Mouse (Mus musculus): ENCODE results near the gene Grid1. TPM values are rescaled to one million over a fixed set of nuclear protein-coding genes. Genes with fewer than 3 reads are reported as not detected.

The Grid1 gene
- polyA plus RNA-seq, 1 experiment from 2014 or later, result 0.26 TPM

DNA sequence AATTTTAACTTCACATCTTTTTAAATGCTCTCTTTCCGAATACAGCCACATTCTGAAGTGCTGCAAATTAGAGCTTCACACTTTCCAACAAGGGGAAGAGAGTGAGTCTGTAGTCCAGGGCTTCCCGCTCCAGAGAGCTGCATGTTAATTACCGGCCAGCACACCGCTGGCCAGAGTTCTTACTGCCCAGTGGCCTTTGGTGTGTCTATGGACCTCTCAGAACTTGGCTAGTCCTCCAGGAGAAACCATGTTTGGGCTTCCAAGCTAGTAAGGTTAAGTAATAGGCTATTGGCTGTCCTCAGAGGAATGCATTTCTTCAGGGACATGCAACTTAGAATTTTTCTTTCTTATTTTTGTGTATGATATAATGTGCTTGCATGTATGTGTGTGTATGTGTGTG lies 301.0 kb downstream of the Grid1 start:
- no peaks in the 10 kb centered on the region for H3K9me3 ChIP-seq (replicated peaks; ENCODE audit: control insufficient read depth, low read length)
- no peak overlapping the region for H3K9ac ChIP-seq (ENCODE audit: low read length)
- H3K4me1 ChIP-seq (ENCODE audit: control insufficient read depth, insufficient read depth, low read length), result no peaks in the 10 kb centered on the region
- H3K27ac ChIP-seq (ENCODE audit: low read length), result no peak overlapping the region
- H3K36me3 ChIP-seq (ENCODE audit: control insufficient read depth, insufficient read depth), result no peaks in the 10 kb centered on the region
- 80% methylated on average over 4 of the region's 4 CpGs for WGBS
- ATAC-seq (replicated peaks; ENCODE audit: extremely low read depth, insufficient read depth, low FRiP score), result no peak
- H3K4me2 ChIP-seq (ENCODE audit: low read depth, low read length), result no peak overlapping the region
- no peak overlapping the region for H3K4me3 ChIP-seq (ENCODE audit: low read length)
- H3K27me3 ChIP-seq (ENCODE audit: control insufficient read depth, insufficient read depth, low read length), result 0 out of 2 replicates have a peak, but pooled peaks cover 3% of the 10 kb centered on the region

DNA sequence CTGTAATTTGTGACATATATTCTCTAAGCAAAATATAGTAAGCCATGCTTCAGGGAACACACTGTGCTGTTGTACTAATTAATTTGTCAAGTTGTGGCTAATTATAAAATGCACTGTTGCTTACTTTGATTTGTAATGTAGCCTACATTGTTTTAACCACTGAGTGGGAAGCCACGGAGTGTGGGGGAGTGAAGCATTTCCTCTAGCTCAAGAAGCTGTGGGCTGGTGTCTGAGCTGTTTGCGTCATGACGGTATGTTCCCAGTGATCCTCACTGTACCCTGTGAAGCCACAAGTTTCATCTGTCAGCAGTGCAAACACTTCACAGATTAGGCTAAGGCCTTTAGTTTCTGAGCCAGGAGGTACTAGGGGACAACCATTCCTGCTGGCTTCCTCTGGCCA lies 302.2 kb downstream of the Grid1 start:
- 28% methylated on average over 3 of the region's 3 CpGs for WGBS
- no peak overlapping the region for H3K4me2 ChIP-seq (ENCODE audit: low read depth, low read length)

GRCm38 (mm10) chr14:35123260-35123875 lies 303.5 kb downstream of the Grid1 start:
- ATAC-seq (replicated peaks; ENCODE audit: extremely low read depth, insufficient read depth, low FRiP score), result no peak
- H3K36me3 ChIP-seq (ENCODE audit: control insufficient read depth, insufficient read depth), result no peaks in the 10 kb centered on the region

More for the DNA sequence above, 302.2 kb downstream of the Grid1 start:
- Histone ChIP-seq H3K27ac (ENCODE audit: low read length) (no peak overlapping the region), H3K9ac (ENCODE audit: low read length) (no peak overlapping the region), H3K36me3 (ENCODE audit: control insufficient read depth, insufficient read depth) (no peaks in the 10 kb centered on the region), H3K27me3 (ENCODE audit: control insufficient read depth, insufficient read depth, low read length) (0 out of 2 replicates have a peak, but pooled peaks cover 3% of the 10 kb centered on the region), H3K9me3 (replicated peaks; ENCODE audit: control insufficient read depth, low read length) (no peaks in the 10 kb centered on the region), H3K4me3 (ENCODE audit: low read length) (no peak overlapping the region), H3K4me1 (ENCODE audit: control insufficient read depth, insufficient read depth, low read length) (no peaks in the 10 kb centered on the region)
- no peak for ATAC-seq (replicated peaks; ENCODE audit: extremely low read depth, insufficient read depth, low FRiP score)

GRCm38 (mm10) chr14:35127616-35128015 lies 307.7 kb downstream of the Grid1 start:
- H3K4me3 ChIP-seq (ENCODE audit: low read length), result no peak overlapping the region
- 79% methylated on average over 8 of the region's 8 CpGs for WGBS
- H3K27ac ChIP-seq (ENCODE audit: low read length), result no peak overlapping the region
- no peak overlapping the region for H3K9ac ChIP-seq (ENCODE audit: low read length)
- H3K9me3 ChIP-seq (replicated peaks; ENCODE audit: control insufficient read depth, low read length), result no peaks in the 10 kb centered on the region
- H3K4me1 ChIP-seq (ENCODE audit: control insufficient read depth, insufficient read depth, low read length), result no peaks in the 10 kb centered on the region
- H3K36me3 ChIP-seq (ENCODE audit: control insufficient read depth, insufficient read depth), result no peaks in the 10 kb centered on the region
- no peak for ATAC-seq (replicated peaks; ENCODE audit: extremely low read depth, insufficient read depth, low FRiP score)
- no peaks in the 10 kb centered on the region for H3K27me3 ChIP-seq (ENCODE audit: control insufficient read depth, insufficient read depth, low read length)
- H3K4me2 ChIP-seq (ENCODE audit: low read depth, low read length), result no peak overlapping the region

More at GRCm38 (mm10) chr14:35123260-35123875, 303.5 kb downstream of the Grid1 start:
- Histone ChIP-seq H3K27ac (ENCODE audit: low read length) (no peak overlapping the region), H3K4me2 (ENCODE audit: low read depth, low read length) (no peak overlapping the region), H3K9me3 (replicated peaks; ENCODE audit: control insufficient read depth, low read length) (no peaks in the 10 kb centered on the region), H3K4me1 (ENCODE audit: control insufficient read depth, insufficient read depth, low read length) (no peaks in the 10 kb centered on the region), H3K9ac (ENCODE audit: low read length) (no peak overlapping the region), H3K4me3 (ENCODE audit: low read length) (no peak overlapping the region), H3K27me3 (ENCODE audit: control insufficient read depth, insufficient read depth, low read length) (0 out of 2 replicates have a peak, but pooled peaks cover 3% of the 10 kb centered on the region)
- WGBS, result 69% methylated on average over 5 of the region's 5 CpGs

DNA sequence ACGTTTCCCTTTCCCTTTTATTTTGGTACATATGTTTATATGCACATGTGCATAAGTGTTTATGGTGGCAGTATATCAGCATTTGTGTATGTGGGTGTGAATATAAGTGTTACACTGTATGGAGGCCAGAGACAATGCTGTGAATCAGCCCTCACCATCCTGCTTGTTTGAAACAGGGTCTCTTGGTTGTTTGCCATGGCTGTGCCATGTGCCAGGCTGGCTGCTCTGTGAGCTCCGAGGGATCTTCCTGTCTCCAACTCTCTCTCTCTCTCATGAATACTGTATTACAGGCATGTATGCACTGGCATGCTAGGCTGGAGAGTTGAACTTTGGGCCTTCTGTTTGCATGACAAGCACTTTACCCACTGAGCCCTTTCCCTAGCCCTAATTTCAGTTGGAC lies 315.1 kb downstream of the Grid1 start:
- no peaks in the 10 kb centered on the region for H3K27me3 ChIP-seq (ENCODE audit: control insufficient read depth, insufficient read depth, low read length)

DNA sequence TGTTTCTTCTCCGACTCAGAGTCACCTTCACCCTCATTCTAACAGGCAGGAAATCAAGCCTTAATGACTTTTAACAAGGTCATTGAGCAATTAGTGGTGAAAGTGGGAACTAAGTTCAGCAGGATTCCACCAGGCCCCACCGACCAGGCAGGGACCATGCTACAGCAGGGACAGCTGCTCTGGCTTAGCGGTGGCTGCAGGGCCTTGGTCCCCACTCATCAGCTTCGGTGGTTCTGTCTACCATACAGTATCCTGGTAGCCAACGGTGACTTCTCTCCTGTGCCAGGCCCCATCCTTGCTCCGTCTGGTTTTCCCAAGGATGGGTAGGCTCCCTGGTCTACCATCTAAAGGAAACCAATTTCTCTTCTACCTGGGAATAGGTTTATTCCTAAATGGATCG lies 318.2 kb downstream of the Grid1 start:
- H3K4me3 ChIP-seq (ENCODE audit: low read length), result no peak overlapping the region
- H3K9ac ChIP-seq (ENCODE audit: low read length), result no peak overlapping the region
- 87% methylated on average over 7 of the region's 7 CpGs for WGBS
- H3K36me3 ChIP-seq (ENCODE audit: control insufficient read depth, insufficient read depth), result no peaks in the 10 kb centered on the region
- no peak overlapping the region for H3K4me2 ChIP-seq (ENCODE audit: low read depth, low read length)
- no peaks in the 10 kb centered on the region for H3K9me3 ChIP-seq (replicated peaks; ENCODE audit: control insufficient read depth, low read length)
- ATAC-seq (replicated peaks; ENCODE audit: extremely low read depth, insufficient read depth, low FRiP score), result no peak
- no peaks in the 10 kb centered on the region for H3K4me1 ChIP-seq (ENCODE audit: control insufficient read depth, insufficient read depth, low read length)
- no peaks in the 10 kb centered on the region for H3K27me3 ChIP-seq (ENCODE audit: control insufficient read depth, insufficient read depth, low read length)
- H3K27ac ChIP-seq (ENCODE audit: low read length), result no peak overlapping the region

More for the DNA sequence above, 315.1 kb downstream of the Grid1 start:
- no peak overlapping the region for H3K9ac ChIP-seq (ENCODE audit: low read length)
- no peaks in the 10 kb centered on the region for H3K36me3 ChIP-seq (ENCODE audit: control insufficient read depth, insufficient read depth)
- no peak overlapping the region for H3K27ac ChIP-seq (ENCODE audit: low read length)
- no peak for ATAC-seq (replicated peaks; ENCODE audit: extremely low read depth, insufficient read depth, low FRiP score)
- no peak overlapping the region for H3K4me2 ChIP-seq (ENCODE audit: low read depth, low read length)
- no peaks in the 10 kb centered on the region for H3K4me1 ChIP-seq (ENCODE audit: control insufficient read depth, insufficient read depth, low read length)
- no peak overlapping the region for H3K4me3 ChIP-seq (ENCODE audit: low read length)
- 75% methylated on average over 2 of the region's 2 CpGs for WGBS
- no peaks in the 10 kb centered on the region for H3K9me3 ChIP-seq (replicated peaks; ENCODE audit: control insufficient read depth, low read length)

- Histone ChIP-seq H3K4me1 (ENCODE audit: control insufficient read depth, insufficient read depth, low read length) (no peaks in the 10 kb centered on the region), H3K4me2 (ENCODE audit: low read depth, low read length) (no peak overlapping the region), H3K9me3 (replicated peaks; ENCODE audit: control insufficient read depth, low read length) (no peaks in the 10 kb centered on the region), H3K27me3 (ENCODE audit: control insufficient read depth, insufficient read depth, low read length) (no peaks in the 10 kb centered on the region), H3K27ac (ENCODE audit: low read length) (no peak overlapping the region), H3K4me3 (ENCODE audit: low read length) (no peak overlapping the region), H3K9ac (ENCODE audit: low read length) (no peak overlapping the region), H3K36me3 (ENCODE audit: control insufficient read depth, insufficient read depth) (no peaks in the 10 kb centered on the region)
- ATAC-seq (replicated peaks; ENCODE audit: extremely low read depth, insufficient read depth, low FRiP score), result no peak
- WGBS, result 69% methylated on average over 7 of the region's 7 CpGs
Observed at GRCm38 (mm10) chr14:35139824-35140223, 319.9 kb downstream of the Grid1 start.

DNA sequence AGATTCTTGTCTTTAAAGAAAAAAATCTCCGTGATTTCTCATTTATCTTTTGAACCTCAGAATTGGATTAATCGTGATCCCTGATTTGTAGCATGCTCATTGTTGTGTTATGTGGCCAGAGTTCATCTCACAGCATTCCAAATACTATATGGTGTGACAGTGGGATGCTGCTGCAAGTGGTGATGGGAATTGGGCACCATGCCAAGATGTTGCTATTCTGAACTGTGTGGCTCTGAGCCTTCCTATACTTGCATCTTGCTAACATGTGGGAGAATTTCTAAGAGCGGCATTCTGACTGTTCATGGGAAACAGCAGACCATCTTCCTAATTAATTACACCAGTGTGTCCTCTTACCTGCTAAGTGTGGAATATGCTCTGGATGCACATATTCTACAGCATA lies 332.5 kb downstream of the Grid1 start:
- H3K9me3 ChIP-seq (replicated peaks; ENCODE audit: control insufficient read depth, low read length), result no peaks in the 10 kb centered on the region
- H3K27me3 ChIP-seq (ENCODE audit: control insufficient read depth, insufficient read depth, low read length), result no peaks in the 10 kb centered on the region
- ATAC-seq (replicated peaks; ENCODE audit: extremely low read depth, insufficient read depth, low FRiP score), result no peak
- WGBS, result 71% methylated on average over 3 of the region's 3 CpGs
- no peaks in the 10 kb centered on the region for H3K36me3 ChIP-seq (ENCODE audit: control insufficient read depth, insufficient read depth)
- H3K4me1 ChIP-seq (ENCODE audit: control insufficient read depth, insufficient read depth, low read length), result no peaks in the 10 kb centered on the region
- H3K4me3 ChIP-seq (ENCODE audit: low read length), result no peak overlapping the region
- H3K27ac ChIP-seq (ENCODE audit: low read length), result no peak overlapping the region
- no peak overlapping the region for H3K9ac ChIP-seq (ENCODE audit: low read length)
- H3K4me2 ChIP-seq (ENCODE audit: low read depth, low read length), result no peak overlapping the region

DNA sequence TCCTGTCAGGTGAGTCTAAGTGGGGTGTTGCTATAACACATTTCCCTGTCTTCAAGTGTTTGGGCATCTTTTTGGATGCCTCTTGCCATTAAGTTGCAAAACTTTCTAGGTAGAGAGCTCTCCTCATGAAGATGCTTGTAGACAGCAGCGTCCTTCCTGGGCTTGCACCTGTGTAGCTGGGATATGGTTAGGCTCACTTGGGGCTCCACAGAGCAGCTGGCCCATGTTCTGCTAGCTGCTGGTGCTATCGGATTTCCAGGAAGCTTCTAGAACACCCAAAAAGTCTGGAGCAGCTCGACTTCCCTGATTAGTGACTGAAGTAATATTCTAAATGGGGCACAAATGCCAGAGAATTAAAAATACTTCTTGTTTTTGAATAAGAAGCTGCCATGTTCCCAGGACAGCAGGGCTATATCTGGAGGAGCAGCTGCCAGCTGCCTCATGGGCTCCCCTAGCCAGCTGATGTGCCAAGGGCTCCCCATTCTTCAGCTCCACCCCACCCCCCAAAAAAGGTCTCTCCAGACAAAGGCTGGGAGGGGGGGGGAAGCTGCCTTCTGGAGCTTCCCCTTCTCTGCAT lies 333.9 kb downstream of the Grid1 start:
- H3K9me3 ChIP-seq (replicated peaks; ENCODE audit: control insufficient read depth, low read length), result no peaks in the 10 kb centered on the region
- H3K4me2 ChIP-seq (ENCODE audit: low read depth, low read length), result no peak overlapping the region
- H3K27ac ChIP-seq (ENCODE audit: low read length), result no peak overlapping the region
- no peaks in the 10 kb centered on the region for H3K4me1 ChIP-seq (ENCODE audit: control insufficient read depth, insufficient read depth, low read length)
- ATAC-seq (replicated peaks; ENCODE audit: extremely low read depth, insufficient read depth, low FRiP score), result no peak
- no peaks in the 10 kb centered on the region for H3K36me3 ChIP-seq (ENCODE audit: control insufficient read depth, insufficient read depth)
- no peaks in the 10 kb centered on the region for H3K27me3 ChIP-seq (ENCODE audit: control insufficient read depth, insufficient read depth, low read length)
- WGBS, result 45% methylated on average over 3 of the region's 3 CpGs
- H3K9ac ChIP-seq (ENCODE audit: low read length), result no peak overlapping the region
- no peak overlapping the region for H3K4me3 ChIP-seq (ENCODE audit: low read length)
